Mouse (Mus musculus) gastrocnemius, postnatal 10 days (tissue): ENCODE data around the gene Ssbp2. TPM values are rescaled to one million over a fixed set of nuclear protein-coding genes. Genes with fewer than 3 reads are reported as not detected.

Source experiments
- DNase-seq: peaks from one replicate; pipeline ENCODE4 v3.0.0; 2021; ENCODE audit warnings: mixed read lengths
- total RNA-seq, 2 experiments: library from RNA; stranded (reverse); gene quantifications; 2 replicates each; pipeline ENCODE4 v1.2.3; 2021

Gene Ssbp2
- total RNA-seq, 2 experiments from 2014 or later: 26.0 to 27.5 TPM

- DNase-seq: no peak
Observed at GRCm38 (mm10) chr13:91461299-91461698, 1.2 kb downstream of the Ssbp2 start.

GRCm38 (mm10) chr13:91461711-91462351, 1.7 kb downstream of the Ssbp2 start:
- DNase-seq: peak; percentile 53

GRCm38 (mm10) chr13:91462395-91462794, 2.3 kb downstream of the Ssbp2 start:
- no peak for DNase-seq

- DNase-seq: no peak
Observed at GRCm38 (mm10) chr13:91462893-91463481, 2.9 kb downstream of the Ssbp2 start.

GRCm38 (mm10) chr13:91465002-91465715, 5.1 kb downstream of the Ssbp2 start:
- no peak for DNase-seq

GRCm38 (mm10) chr13:91471566-91471965, 11.5 kb downstream of the Ssbp2 start:
- no peak for DNase-seq

GRCm38 (mm10) chr13:91471980-91472379, 11.9 kb downstream of the Ssbp2 start:
- DNase-seq: no peak

GRCm38 (mm10) chr13:91473527-91473926, 13.4 kb downstream of the Ssbp2 start:
- no peak for DNase-seq

- DNase-seq: no peak
Observed at GRCm38 (mm10) chr13:91474027-91474426, 13.9 kb downstream of the Ssbp2 start.

GRCm38 (mm10) chr13:91475888-91476287, 15.8 kb downstream of the Ssbp2 start:
- no peak for DNase-seq

- DNase-seq: no peak
Observed at GRCm38 (mm10) chr13:91476596-91477100, 16.6 kb downstream of the Ssbp2 start.

GRCm38 (mm10) chr13:91478011-91478410, 17.9 kb downstream of the Ssbp2 start:
- DNase-seq: peak; percentile 38

- no peak for DNase-seq
Observed at GRCm38 (mm10) chr13:91484303-91484702, 24.2 kb downstream of the Ssbp2 start.

- no peak for DNase-seq
Observed at GRCm38 (mm10) chr13:91492133-91492532, 32.0 kb downstream of the Ssbp2 start.

GRCm38 (mm10) chr13:91497055-91497454, 37.0 kb downstream of the Ssbp2 start:
- no peak for DNase-seq

- no peak for DNase-seq
Observed at GRCm38 (mm10) chr13:91501735-91502134, 41.7 kb downstream of the Ssbp2 start.

GRCm38 (mm10) chr13:91502642-91503373, 42.7 kb downstream of the Ssbp2 start:
- no peak for DNase-seq

- DNase-seq: no peak
Observed at GRCm38 (mm10) chr13:91508991-91509390, 48.9 kb downstream of the Ssbp2 start.

GRCm38 (mm10) chr13:91509467-91509866, 49.4 kb downstream of the Ssbp2 start:
- no peak for DNase-seq

GRCm38 (mm10) chr13:91514979-91515378, 54.9 kb downstream of the Ssbp2 start:
- DNase-seq: no peak

GRCm38 (mm10) chr13:91520073-91520750, 60.1 kb downstream of the Ssbp2 start:
- no peak for DNase-seq

- no peak for DNase-seq
Observed at GRCm38 (mm10) chr13:91520968-91521367, 60.9 kb downstream of the Ssbp2 start.
